Mouse (Mus musculus): ENCODE measurements around the gene Adipor2.

- no peak for TF ChIP-seq CTCF (IDR thresholded peaks at IDR 0.05; ENCODE audit: low read depth, low read length)
- TF ChIP-seq POLR2A (IDR thresholded peaks at IDR 0.05; ENCODE audit: extremely low read depth, insufficient read depth, low read length) = no peak
Measured at GRCm38 (mm10) chr6:119372237-119372636, 45.3 kb downstream of the Adipor2 start.
